Mouse (Mus musculus) cerebellum, adult 2 months (tissue): ENCODE measurements at regions not wholly inside any gene's neighbourhood (a gene's known extent, or its start where the extent isn't known, plus 50 kb on each side); places are given as distances from the start of the nearest gene placed in this dataset.

ENCODE experiments used
- CTCF ChIP-seq: fragments of 200-500 bp; IDR thresholded peaks from 2 replicates; pipeline ENCODE4 v1.5.1; 2011; ENCODE audit warnings: low read depth, mild to moderate bottlenecking, control low read depth, low read length, moderate library complexity, borderline replicate concordance; ENCODE audit not compliant: insufficient read depth
- POLR2A ChIP-seq: fragments of 200-500 bp; IDR thresholded peaks from 2 replicates; pipeline ENCODE4 v1.6.1; 2011; ENCODE audit warnings: low read length, control low read depth, borderline replicate concordance; ENCODE audit not compliant: insufficient read depth

GRCm38 (mm10) chr8:89646946-89647345 lies 603.0 kb upstream of the Sall1 start:
- TF ChIP-seq CTCF: no peak
- no peak for TF ChIP-seq POLR2A
